Mouse (Mus musculus) CH12.LX (cell line): ENCODE results near the gene Picalm.

Source experiments
- CHD1 ChIP-seq: IDR thresholded peaks from 2 replicates; pipeline ENCODE4 v1.6.1; 2012; ENCODE audit warnings: low read depth, low read length, improper control_type of control experiment, inconsistent platforms
- CTCF ChIP-seq, 2 experiments: IDR thresholded peaks in 1 of 2; conservative IDR thresholded peaks in 1 of 2; 2 replicates each; pipeline ENCODE4 v1.5.1; 2011 to 2012; ENCODE audit warnings: low read depth in 2 of 2, low read length in 2 of 2, improper control_type of control experiment in 1 of 2, inconsistent platforms in 1 of 2, mild to moderate bottlenecking in 1 of 2, moderate library complexity in 1 of 2
- E2F4 ChIP-seq: IDR thresholded peaks from 2 replicates; pipeline ENCODE4 v1.6.1; 2011; ENCODE audit warnings: low read depth, low read length, improper control_type of control experiment; ENCODE audit not compliant: insufficient replicate concordance
- GABPA ChIP-seq: IDR thresholded peaks from 2 replicates; pipeline ENCODE4 v1.6.1; 2012; ENCODE audit warnings: low read depth, low read length, improper control_type of control experiment, inconsistent platforms; ENCODE audit not compliant: insufficient replicate concordance
- HCFC1 ChIP-seq: IDR thresholded peaks from 2 replicates; pipeline ENCODE4 v1.6.1; 2012; ENCODE audit warnings: low read depth, mild to moderate bottlenecking, inconsistent platforms, low read length, improper control_type of control experiment
- KAT2A ChIP-seq: IDR thresholded peaks from 2 replicates; pipeline ENCODE4 v1.6.1; 2012; ENCODE audit warnings: low read length, improper control_type of control experiment, inconsistent platforms; ENCODE audit not compliant: insufficient replicate concordance
- MXI1 ChIP-seq: IDR thresholded peaks from 2 replicates; pipeline ENCODE4 v1.6.1; 2011; ENCODE audit warnings: mild to moderate bottlenecking, low read depth, low read length, improper control_type of control experiment
- MYC ChIP-seq: IDR thresholded peaks from 2 replicates; pipeline ENCODE4 v1.6.1; 2011; ENCODE audit warnings: low read depth, mild to moderate bottlenecking, improper control_type of control experiment, low read length
- POLR2A ChIP-seq: IDR thresholded peaks from 2 replicates; pipeline ENCODE4 v1.6.1; 2011; ENCODE audit warnings: low read depth, mild to moderate bottlenecking, improper control_type of control experiment, low read length
- POLR2AphosphoS2 ChIP-seq: IDR thresholded peaks from 2 replicates; pipeline ENCODE4 v1.6.1; 2011; ENCODE audit warnings: low read depth, low read length, improper control_type of control experiment

GRCm38 (mm10) chr7:90236289-90236905 lies 106.4 kb downstream of the Picalm start:
- no peak for TF ChIP-seq POLR2A
- TF ChIP-seq CHD1: no peak
- no peak for TF ChIP-seq E2F4
- TF ChIP-seq KAT2A: no peak
- no peak for TF ChIP-seq HCFC1
- no peak for TF ChIP-seq MYC
- no peak for TF ChIP-seq CTCF (conservative IDR thresholded peaks at IDR 0.05 in 1 of 2, IDR thresholded peaks at IDR 0.05 in 1 of 2; ENCODE audit: low read depth in 2 of 2, low read length in 2 of 2)
- no peak for TF ChIP-seq POLR2AphosphoS2
- TF ChIP-seq GABPA: no peak
- TF ChIP-seq MXI1: no peak
